Mouse (Mus musculus) brain, adult 2 months (tissue): Measurements from ENCODE around the gene Trim6.
"Not testable (repeated sequence)": the region's sequence is repeated elsewhere in the genome, so short reads cannot be mapped to it uniquely, and the experiment has no call there.

Experiments
- DNase-seq: peaks from one replicate; pipeline ENCODE4 v3.0.0; 2011; ENCODE audit warnings: low read depth, low spot score

Trim6 gene

GRCm38 (mm10) chr7:104218701-104219569 lies at the start of gene Trim6:
Gene Trim6, plus strand, starts transcription at chr7:104218793.
- DNase-seq = peak; percentile 1

GRCm38 (mm10) chr7:104169634-104170204 lies 48.9 kb upstream of the Trim6 start:
- peak; percentile 15 for DNase-seq

- DNase-seq = no peak
These were observed 43.5 kb upstream of the Trim6 start for GRCm38 (mm10) chr7:104175085-104175484.

GRCm38 (mm10) chr7:104178422-104179054 lies 40.1 kb upstream of the Trim6 start:
- no peak for DNase-seq

- no peak for DNase-seq
These were observed 39.5 kb upstream of the Trim6 start for GRCm38 (mm10) chr7:104179074-104179473.

- DNase-seq = no peak
These were observed 35.3 kb upstream of the Trim6 start, which contains the start of gene Olfr648 for GRCm38 (mm10) chr7:104183292-104183691. Gene Olfr648, minus strand, starts transcription at chr7:104183392.

- DNase-seq = no peak
These were observed 27.3 kb upstream of the Trim6 start for GRCm38 (mm10) chr7:104191275-104191674.

GRCm38 (mm10) chr7:104195885-104196284 lies 22.7 kb upstream of the Trim6 start, which contains the start of gene Olfr649:
Gene Olfr649, minus strand, starts transcription at chr7:104195985.
- no peak for DNase-seq

GRCm38 (mm10) chr7:104199822-104200221 lies 18.8 kb upstream of the Trim6 start:
- DNase-seq = peak; percentile 54

GRCm38 (mm10) chr7:104206197-104206596 lies 12.4 kb upstream of the Trim6 start:
- no peak for DNase-seq

- DNase-seq = no peak
These were observed 2.5 kb upstream of the Trim6 start for GRCm38 (mm10) chr7:104216011-104216535.

GRCm38 (mm10) chr7:104217881-104218280 lies 712 bp upstream of the Trim6 start:
- DNase-seq = no peak

- DNase-seq = peak; percentile 6
These were observed 12.6 kb downstream of the Trim6 start for GRCm38 (mm10) chr7:104231203-104231602.

GRCm38 (mm10) chr7:104240857-104241256 lies 22.3 kb downstream of the Trim6 start:
- no peak for DNase-seq

- no peak for DNase-seq
These were observed 25.0 kb downstream of the Trim6 start for GRCm38 (mm10) chr7:104243616-104244015.

- DNase-seq = peak; percentile 47
These were observed 25.9 kb downstream of the Trim6 start, which contains the start of gene Trim34a for GRCm38 (mm10) chr7:104244287-104245181. Gene Trim34a, plus strand, starts transcription at chr7:104244457.

- DNase-seq = not testable (repeated sequence)
These were observed 41.8 kb downstream of the Trim6 start for GRCm38 (mm10) chr7:104260380-104260779.

GRCm38 (mm10) chr7:104265335-104265734 lies 46.7 kb downstream of the Trim6 start:
- not testable (repeated sequence) for DNase-seq

GRCm38 (mm10) chr7:104279361-104279760 lies 60.8 kb downstream of the Trim6 start:
- not testable (repeated sequence) for DNase-seq
